Mouse (Mus musculus): ENCODE results near the gene Frs3.

- TF ChIP-seq CTCF (IDR thresholded peaks at IDR 0.05; ENCODE audit: low read depth, low read length) (no peak), TAL1 (conservative IDR thresholded peaks at IDR 0.05; ENCODE audit: low read depth, low read length) (no peak)
Measured at GRCm38 (mm10) chr17:47693671-47694441, 5.0 kb downstream of the Frs3 start.
